ENCODE assay signal across 14 mouse cellular contexts in genomic region chr17:84776362-84777000, GRCm38 (mm10). TPM values are rescaled to one million over a fixed set of nuclear protein-coding genes. Genes with fewer than 3 reads are reported as not detected.
DNase-seq lines count a peak whose midpoint lies in the region; ATAC-seq and TF ChIP-seq lines count a peak whose summit lies in the region.
"Had no signal": no experiment of that assay in that cellular context is flagged by ENCODE, and none has a peak within 500 bp of the region (broad histone marks: within the 10 kb centered on the region; RNA-seq: fewer than 3 reads in every experiment).

No protein-coding gene starts in this region.

- peak; percentile 62 for ATAC-seq in lung, embryonic 14.5 days (ENCODE audit: insufficient read depth)
- ATAC-seq in intestine, embryonic 16.5 days: peak; percentile 89
- ATAC-seq in megakaryocyte-erythroid progenitor cell, adult 5-6 weeks (replicated peaks; ENCODE audit: low FRiP score, low TSS enrichment, poor library complexity, severe bottlenecking): peak; percentile 97
- ATAC-seq in forebrain, embryonic 16.5 days: no peak

- no peak overlapping the region for H3K9ac ChIP-seq in lung, embryonic 14.5 days
- H3K9ac ChIP-seq in intestine, embryonic 16.5 days (ENCODE audit: low read depth, low read length): no peak overlapping the region
- H3K9ac ChIP-seq in forebrain, embryonic 16.5 days (replicated peaks; ENCODE audit: low read depth, low read length): no peak overlapping the region
- H3K9ac ChIP-seq: embryonic facial prominence, embryonic 13.5 days had no signal

- peaks cover 26% of the 10 kb centered on the region for H3K4me1 ChIP-seq in heart, embryonic 10.5 days
- H3K4me1 ChIP-seq in lung, embryonic 14.5 days (ENCODE audit: insufficient read depth): no peaks in the 10 kb centered on the region
- H3K4me1 ChIP-seq in intestine, embryonic 16.5 days (ENCODE audit: control insufficient read depth, insufficient read depth, low read length): peaks cover 6% of the 10 kb centered on the region
- H3K4me1 ChIP-seq in forebrain, embryonic 16.5 days (replicated peaks; ENCODE audit: control insufficient read depth, insufficient read depth, low read length): no peaks in the 10 kb centered on the region
- H3K4me1 ChIP-seq: embryonic facial prominence, embryonic 13.5 days had no signal

- intact Hi-C loops in heart, postnatal 25 days (cut with DNase I): no loop called here

- no peaks in the 10 kb centered on the region for H3K9me3 ChIP-seq in heart, embryonic 10.5 days
- no peaks in the 10 kb centered on the region for H3K9me3 ChIP-seq in lung, embryonic 14.5 days (ENCODE audit: low read depth, low read length)
- no peaks in the 10 kb centered on the region for H3K9me3 ChIP-seq in intestine, embryonic 16.5 days (ENCODE audit: control insufficient read depth, low read length)
- H3K9me3 ChIP-seq in forebrain, embryonic 16.5 days (ENCODE audit: control insufficient read depth, low read length): no peaks in the 10 kb centered on the region
- H3K9me3 ChIP-seq: embryonic facial prominence, embryonic 13.5 days had no signal

- H3K4me2 ChIP-seq in lung, embryonic 14.5 days: no peak overlapping the region
- no peak overlapping the region for H3K4me2 ChIP-seq in intestine, embryonic 16.5 days (ENCODE audit: low read depth, low read length)
- no peak overlapping the region for H3K4me2 ChIP-seq in forebrain, embryonic 16.5 days (ENCODE audit: low read length)
- H3K4me2 ChIP-seq: embryonic facial prominence, embryonic 13.5 days had no signal

- TF ChIP-seq CTCF in lung, embryonic 14.5 days (IDR thresholded peaks at IDR 0.05; ENCODE audit: low read depth): no peak

- WGBS in heart, embryonic 10.5 days: 39% methylated on average over 16 of the region's 16 CpGs
- 75% methylated on average over 16 of the region's 16 CpGs for WGBS in lung, embryonic 14.5 days
- 82% methylated on average over 16 of the region's 16 CpGs for WGBS in intestine, embryonic 16.5 days
- 92% methylated on average over 16 of the region's 16 CpGs for WGBS in forebrain, embryonic 16.5 days

- H3K36me3 ChIP-seq in heart, embryonic 10.5 days: peaks cover 46% of the 10 kb centered on the region
- H3K36me3 ChIP-seq in lung, embryonic 14.5 days (ENCODE audit: insufficient read depth): peaks cover 25% of the 10 kb centered on the region
- H3K36me3 ChIP-seq in intestine, embryonic 16.5 days (ENCODE audit: control insufficient read depth, insufficient read depth, low read length): no peaks in the 10 kb centered on the region; the same call in 1 of the 2 replicates
- peaks cover 4% of the 10 kb centered on the region for H3K36me3 ChIP-seq in forebrain, embryonic 16.5 days (ENCODE audit: control insufficient read depth, insufficient read depth)

- H3K27me3 ChIP-seq in heart, embryonic 10.5 days (ENCODE audit: insufficient read depth, poor library complexity, severe bottlenecking): no peaks in the 10 kb centered on the region
- H3K27me3 ChIP-seq in lung, embryonic 14.5 days (ENCODE audit: insufficient read depth, low read length): no peaks in the 10 kb centered on the region
- no peaks in the 10 kb centered on the region for H3K27me3 ChIP-seq in intestine, embryonic 16.5 days (replicated peaks; ENCODE audit: control insufficient read depth, insufficient read depth, low read length)
- no peaks in the 10 kb centered on the region for H3K27me3 ChIP-seq in forebrain, embryonic 16.5 days (replicated peaks; ENCODE audit: control insufficient read depth, insufficient read depth, low read length)
- H3K27me3 ChIP-seq: embryonic facial prominence, embryonic 13.5 days had no signal

- H3K27ac ChIP-seq in heart, embryonic 10.5 days: peak overlapping the region; percentile 62; the same call in 1 of the 2 replicates
- peak overlapping the region; percentile 37; the same call in 1 of the 2 replicates for H3K27ac ChIP-seq in lung, embryonic 14.5 days (ENCODE audit: low read depth)
- no peak overlapping the region for H3K27ac ChIP-seq in intestine, embryonic 16.5 days (ENCODE audit: low read length)
- H3K27ac ChIP-seq in forebrain, embryonic 16.5 days (ENCODE audit: low read length): no peak overlapping the region
- H3K27ac ChIP-seq: embryonic facial prominence, embryonic 13.5 days had no signal

- H3K4me3 ChIP-seq in heart, embryonic 10.5 days: peak overlapping the region; percentile 25
- no peak overlapping the region for H3K4me3 ChIP-seq in lung, embryonic 14.5 days (ENCODE audit: low read depth, low read length)
- H3K4me3 ChIP-seq in intestine, embryonic 16.5 days (ENCODE audit: low read length): no peak overlapping the region
- no peak overlapping the region for H3K4me3 ChIP-seq in forebrain, embryonic 16.5 days (replicated peaks; ENCODE audit: low read length)
- H3K4me3 ChIP-seq: embryonic facial prominence, embryonic 13.5 days had no signal

- DNase-seq in heart, embryonic 10.5 days (ENCODE audit: low spot score): peak; percentile 89
- no peak for DNase-seq in heart, postnatal 25 days (ENCODE audit: low spot score)
- no peak for DNase-seq in lung, embryonic 14.5 days
- DNase-seq in lung, adult 18-20 months: no peak
- no peak for DNase-seq in ovary, postnatal 36 days (ENCODE audit: low spot score)
- DNase-seq: adrenal gland, postnatal 25 days; cerebellum, adult 8-10 months; kidney, adult 18-20 months; lung, postnatal 14 days; thymus, postnatal 25 days had no signal

RNA-seq across cellular contexts. Expression of gene Lrpprc, which starts 14.1 kb away (rescaled TPM):
- 61.6 and 76.6 TPM in 2 replicates for polyA plus RNA-seq in heart, embryonic 10.5 days (2016; fragmentation: Nextera tagmentation; extraction: Ambion mirVana)
- 100 to 1,000 TPM; 144 to 145 TPM for total RNA-seq in heart, postnatal 25 days (2021)
- 47.7 and 48.6 TPM in 2 replicates for polyA plus RNA-seq in lung, embryonic 14.5 days (2014; fragmentation: Nextera tagmentation; extraction: Ambion mirVana)
- polyA plus RNA-seq in intestine, embryonic 16.5 days (2015; fragmentation: Nextera tagmentation; extraction: Ambion mirVana): 54.5 and 55.6 TPM in 2 replicates
- total RNA-seq in megakaryocyte-erythroid progenitor cell, adult 5-6 weeks (2014; fragmentation: Nextera tagmentation): 63.8 and 67.3 TPM in 2 replicates
- 115 TPM in 2 replicates for total RNA-seq in megakaryocyte-erythroid progenitor cell, adult 5-6 weeks (2017)
- polyA plus RNA-seq in forebrain, embryonic 16.5 days (2015; fragmentation: Nextera tagmentation; extraction: Ambion mirVana): 46.8 and 50.6 TPM in 2 replicates

Comparison
In these comparisons a context has a peak if more than half of its experiments do, and no peak if none do; other contexts are left out.
1. H3K27ac ChIP-seq: peak in heart, embryonic 10.5 days (single experiment) and lung, embryonic 14.5 days (single experiment); none in intestine, embryonic 16.5 days (single experiment) and forebrain, embryonic 16.5 days (single experiment).